Mouse (Mus musculus): ENCODE results near the gene Ppfia3.
"Not testable (repeated sequence)": the region's sequence is repeated elsewhere in the genome, so short reads cannot be mapped to it uniquely, and the experiment has no call there.

Gene Ppfia3

GRCm38 (mm10) chr7:45386077-45386476 is 19.3 kb upstream of the Ppfia3 start:
- no peak for DNase-seq (ENCODE audit: low spot score in 2 of 2)

GRCm38 (mm10) chr7:45376057-45376456 is 9.2 kb upstream of the Ppfia3 start:
- peak in 1 of 2 experiments; percentile 9 for DNase-seq (ENCODE audit: low spot score in 2 of 2)

GRCm38 (mm10) chr7:45374620-45375019 is 7.8 kb upstream of the Ppfia3 start:
- no peak for DNase-seq (ENCODE audit: low spot score in 2 of 2)

GRCm38 (mm10) chr7:45372371-45372770 is 5.6 kb upstream of the Ppfia3 start:
- no peak for DNase-seq (ENCODE audit: low spot score in 2 of 2)

- DNase-seq (ENCODE audit: low spot score in 2 of 2) = peak; percentile 91
Measured at GRCm38 (mm10) chr7:45370475-45371311, 3.9 kb upstream of the Ppfia3 start, which contains the start of gene Lin7b. Lin7b (minus strand) TSS chr7:45370583.

- DNase-seq (ENCODE audit: low spot score in 2 of 2) = peak; percentile 33 to 46
Measured at GRCm38 (mm10) chr7:45369836-45370474, 3.1 kb upstream of the Ppfia3 start.

- DNase-seq (ENCODE audit: low spot score in 2 of 2) = no peak
Measured at GRCm38 (mm10) chr7:45369022-45369745, 2.4 kb upstream of the Ppfia3 start.

- DNase-seq (ENCODE audit: low spot score in 2 of 2) = no peak
Measured at GRCm38 (mm10) chr7:45368178-45368577, 1.4 kb upstream of the Ppfia3 start.

GRCm38 (mm10) chr7:45367020-45367880 is 431 bp upstream of the Ppfia3 start:
- DNase-seq (ENCODE audit: low spot score in 2 of 2) = peak; percentile 98

- DNase-seq (ENCODE audit: low spot score in 2 of 2) = peak in 1 of 2 experiments; percentile 30
Measured at GRCm38 (mm10) chr7:45365742-45366651, 822 bp downstream of the Ppfia3 start.

- no peak for DNase-seq (ENCODE audit: low spot score in 2 of 2)
Measured at GRCm38 (mm10) chr7:45363983-45364382, 2.8 kb downstream of the Ppfia3 start.

- no peak for DNase-seq (ENCODE audit: low spot score in 2 of 2)
Measured at GRCm38 (mm10) chr7:45362801-45363200, 4.0 kb downstream of the Ppfia3 start.

GRCm38 (mm10) chr7:45361243-45361804 is 5.5 kb downstream of the Ppfia3 start:
- DNase-seq (ENCODE audit: low spot score in 2 of 2) = peak; percentile 78 to 83

GRCm38 (mm10) chr7:45360404-45361125 is 6.3 kb downstream of the Ppfia3 start:
- no peak for DNase-seq (ENCODE audit: low spot score in 2 of 2)

GRCm38 (mm10) chr7:45359081-45359480 is 7.7 kb downstream of the Ppfia3 start:
- not testable (repeated sequence) for DNase-seq (ENCODE audit: low spot score in 2 of 2)

- DNase-seq (ENCODE audit: low spot score in 2 of 2) = no peak
Measured at GRCm38 (mm10) chr7:45356087-45356486, 10.7 kb downstream of the Ppfia3 start.

GRCm38 (mm10) chr7:45355318-45356020 is 11.3 kb downstream of the Ppfia3 start:
- no peak for DNase-seq (ENCODE audit: low spot score in 2 of 2)

- DNase-seq (ENCODE audit: low spot score in 2 of 2) = no peak
Measured at GRCm38 (mm10) chr7:45353041-45353440, 13.8 kb downstream of the Ppfia3 start.

GRCm38 (mm10) chr7:45346905-45347304 is 19.9 kb downstream of the Ppfia3 start:
- no peak for DNase-seq (ENCODE audit: low spot score in 2 of 2)
